Mouse (Mus musculus): ENCODE data around the gene Ankrd28.
A peak's percentile ranks its signal among the peaks of the same experiment; 100 is the strongest.

Gene Ankrd28

DNA sequence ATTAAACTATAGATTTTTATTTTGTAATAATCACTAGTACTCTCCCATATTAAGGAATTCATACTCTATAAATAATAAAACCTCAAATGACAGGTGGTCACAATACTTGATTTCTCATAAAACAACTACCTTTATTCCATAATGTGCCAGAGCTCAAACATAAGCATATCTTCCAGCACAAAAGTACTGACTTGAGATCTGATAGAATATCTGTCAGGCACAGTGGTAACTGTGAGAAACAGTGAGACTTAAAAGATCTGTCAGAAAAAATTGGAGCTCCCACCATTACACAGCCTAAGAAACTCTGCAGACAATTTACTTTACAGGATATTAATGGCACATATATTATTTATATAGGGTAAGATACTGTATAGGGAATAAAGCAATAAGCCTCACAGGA, 114.8 kb downstream of the Ankrd28 start:
- DNase-seq (ENCODE audit: low spot score), result no peak

DNA sequence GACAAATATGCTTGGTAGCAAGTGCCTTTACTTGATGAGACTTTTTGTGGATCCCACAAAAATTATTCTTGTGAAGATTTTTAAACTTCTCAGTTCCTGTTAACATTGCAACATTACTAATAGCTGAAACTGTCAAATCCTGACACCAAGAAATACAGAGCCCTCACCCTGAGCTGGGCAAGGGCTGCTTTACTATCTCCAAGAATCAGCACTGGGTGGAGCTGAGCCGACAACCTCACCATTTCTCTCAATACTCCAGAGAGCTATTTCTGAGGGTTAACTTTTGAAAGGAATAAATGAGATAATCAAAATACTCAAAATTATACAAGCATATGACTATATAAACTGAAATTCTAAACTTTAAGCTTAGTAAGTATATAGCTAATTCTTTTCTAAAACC, 121.1 kb downstream of the Ankrd28 start:
- no peak for DNase-seq (ENCODE audit: low spot score)

DNA sequence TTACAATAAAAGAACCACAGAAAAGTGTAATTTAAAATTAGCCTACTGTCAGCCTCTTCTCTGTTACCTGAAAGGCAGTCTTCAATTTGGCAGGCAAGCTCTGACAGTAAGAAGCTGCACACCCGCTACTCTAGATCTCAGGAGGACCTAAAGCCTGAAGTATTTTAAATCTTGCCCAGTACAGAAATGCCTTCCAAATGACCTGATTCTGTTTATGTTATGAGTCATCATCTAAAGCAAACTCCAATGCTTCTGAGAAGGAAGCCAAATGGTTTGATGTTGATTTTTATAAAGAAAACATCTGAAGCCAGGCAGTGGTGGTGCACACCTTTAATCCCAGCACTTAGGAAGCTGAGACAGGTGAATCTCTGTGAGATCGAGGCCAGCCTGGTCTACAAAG, 130.1 kb downstream of the Ankrd28 start:
- no peak for DNase-seq (ENCODE audit: low spot score)

DNA sequence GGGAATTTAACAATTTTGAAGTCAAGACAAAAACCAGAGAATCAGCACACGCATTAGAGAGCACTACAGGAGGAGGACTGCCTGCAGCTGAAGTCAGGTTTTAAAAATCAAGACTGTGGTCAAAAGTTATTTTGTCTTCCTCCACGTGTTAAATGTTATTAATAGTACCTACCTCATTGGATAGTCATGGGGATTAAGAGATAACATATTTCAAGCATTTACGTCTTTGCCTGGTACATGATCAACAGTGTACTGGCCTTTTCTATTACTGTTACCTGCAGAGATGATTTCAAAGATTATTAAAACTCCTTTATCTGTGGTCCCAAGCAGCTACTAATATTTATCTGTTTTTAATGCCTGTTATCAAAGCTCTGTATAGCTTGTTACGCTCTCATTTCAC, 132.7 kb downstream of the Ankrd28 start:
- DNase-seq (ENCODE audit: low spot score), result no peak

DNA sequence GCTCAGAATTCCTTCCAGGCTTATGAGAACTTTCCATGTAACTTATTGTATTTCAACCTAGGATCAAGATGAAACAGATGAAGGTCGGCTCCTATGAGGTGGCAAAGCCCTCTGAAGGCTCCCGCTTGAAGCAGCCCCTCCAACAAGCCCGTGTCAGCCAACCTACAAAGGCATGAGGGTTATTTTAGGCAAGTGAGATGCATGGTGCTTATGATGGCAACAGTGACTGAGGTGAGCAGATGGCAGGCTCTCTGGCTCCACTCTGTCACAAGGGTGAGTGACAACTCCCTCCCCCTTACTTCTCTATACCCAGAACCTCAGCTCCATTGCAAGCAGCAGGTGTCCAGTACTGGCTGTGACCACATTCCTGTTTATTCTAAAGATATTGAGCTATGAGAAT, 133.1 kb downstream of the Ankrd28 start:
- no peak for DNase-seq (ENCODE audit: low spot score)

DNA sequence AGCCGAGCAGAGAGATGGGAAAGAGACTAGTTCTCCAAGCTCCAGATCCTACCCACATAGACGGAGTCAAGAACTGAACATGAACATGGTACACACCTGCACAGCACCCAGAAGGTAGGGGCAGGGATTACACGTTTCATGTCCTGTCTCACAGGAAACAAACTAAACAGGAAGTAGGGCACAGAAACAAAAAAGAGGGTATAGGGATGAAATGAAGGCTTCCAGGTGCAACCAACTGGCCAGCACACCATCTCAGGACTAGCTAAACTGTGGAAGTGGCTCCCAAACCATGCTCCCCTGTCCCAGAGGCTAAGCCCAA, 133.5 kb downstream of the Ankrd28 start:
- DNase-seq (ENCODE audit: low spot score), result no peak

DNA sequence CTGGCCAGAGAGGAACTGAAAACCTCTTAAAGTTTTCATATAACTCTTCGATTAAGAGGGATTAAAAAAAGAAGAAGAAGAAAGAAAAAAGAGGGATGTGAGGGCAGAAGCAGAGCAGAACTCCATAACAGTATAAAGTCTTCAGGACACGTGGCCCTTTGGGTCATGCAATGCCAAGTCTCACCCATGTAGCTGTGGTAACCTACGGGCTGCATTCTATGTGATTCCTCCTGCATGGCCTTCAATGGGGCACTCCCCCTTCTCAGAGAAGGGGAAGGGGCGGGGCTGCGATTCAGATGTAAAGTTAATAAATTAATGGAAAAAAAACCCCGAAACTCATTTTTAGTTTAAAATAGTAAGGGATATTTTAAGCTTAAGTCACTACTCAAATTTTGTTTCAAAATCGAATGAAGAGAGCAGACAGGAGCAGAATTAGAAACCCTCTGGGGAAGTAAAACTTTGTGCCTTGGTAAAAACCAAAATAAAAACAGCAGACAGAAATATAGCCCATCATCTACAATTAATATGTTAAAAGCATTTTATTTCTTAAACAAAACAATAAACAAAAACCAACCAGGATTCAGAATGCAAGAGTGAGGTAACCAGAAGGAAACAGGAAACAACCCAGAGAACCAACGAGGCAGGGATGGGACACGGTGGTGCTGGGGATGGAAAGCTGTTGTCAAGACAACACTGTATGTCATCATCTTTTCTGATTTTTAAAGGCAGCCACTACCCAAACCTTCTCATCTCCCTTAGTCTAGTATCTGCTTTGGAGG, 134.1 kb downstream of the Ankrd28 start:
- no peak for DNase-seq (ENCODE audit: low spot score)

DNA sequence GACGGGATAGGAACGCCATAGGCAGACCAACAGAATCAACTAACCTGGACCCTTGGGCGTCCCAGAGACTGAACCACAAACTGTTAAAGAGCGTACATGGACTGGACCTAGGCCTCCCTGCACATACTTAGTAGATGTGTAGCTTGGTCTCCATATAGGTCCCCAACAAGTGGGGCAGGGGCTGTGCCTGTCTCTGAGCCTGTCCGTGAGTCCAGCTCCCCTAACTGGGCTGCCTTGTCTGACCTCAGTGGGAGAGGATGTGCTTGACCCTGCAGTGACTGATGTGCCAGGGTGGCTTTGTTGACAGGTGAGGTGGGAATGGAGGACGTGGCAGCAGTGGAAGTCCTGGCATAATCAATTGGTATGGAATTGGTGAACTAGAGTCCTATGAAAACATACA, 137.9 kb downstream of the Ankrd28 start:
- DNase-seq (ENCODE audit: low spot score), result no peak

DNA sequence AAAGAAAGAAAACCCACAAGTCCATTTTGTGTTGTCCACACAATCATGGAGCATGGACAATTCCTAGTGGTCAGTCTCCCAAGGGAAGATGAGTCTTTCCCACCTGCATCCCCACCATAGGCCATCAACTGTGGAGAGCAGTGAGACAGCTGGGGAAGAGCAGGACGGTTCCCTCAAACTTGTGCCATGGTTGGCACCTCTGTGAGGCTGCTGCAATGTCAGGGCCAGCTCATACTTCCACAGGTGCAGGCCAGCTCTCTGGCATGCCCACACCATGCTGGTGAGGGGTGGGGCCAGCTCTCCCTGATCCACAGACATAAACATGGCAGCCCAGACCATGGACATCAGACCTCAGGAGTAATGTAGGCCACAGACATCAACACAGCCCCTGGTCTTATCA, 144.2 kb downstream of the Ankrd28 start:
- no peak for DNase-seq (ENCODE audit: low spot score)

DNA sequence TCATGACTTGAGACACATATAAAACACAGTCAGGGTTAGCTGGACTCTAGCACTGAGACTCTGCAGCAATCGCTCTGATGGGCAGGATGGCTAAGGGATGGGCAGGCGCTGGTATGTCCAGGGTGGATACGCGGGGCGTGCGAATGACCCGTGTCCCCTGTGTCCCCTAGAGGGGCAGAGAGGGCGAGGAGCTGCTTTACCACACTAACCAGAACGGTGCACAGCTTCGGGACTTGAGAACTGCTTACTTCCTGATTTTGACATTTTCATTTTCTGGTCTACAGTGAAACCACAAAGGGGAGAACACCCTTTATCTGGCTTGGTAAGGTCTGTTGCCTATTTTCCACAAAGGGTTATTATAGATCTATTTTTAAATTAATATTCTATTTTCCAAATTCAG, 144.8 kb downstream of the Ankrd28 start:
- no peak for DNase-seq (ENCODE audit: low spot score)

DNA sequence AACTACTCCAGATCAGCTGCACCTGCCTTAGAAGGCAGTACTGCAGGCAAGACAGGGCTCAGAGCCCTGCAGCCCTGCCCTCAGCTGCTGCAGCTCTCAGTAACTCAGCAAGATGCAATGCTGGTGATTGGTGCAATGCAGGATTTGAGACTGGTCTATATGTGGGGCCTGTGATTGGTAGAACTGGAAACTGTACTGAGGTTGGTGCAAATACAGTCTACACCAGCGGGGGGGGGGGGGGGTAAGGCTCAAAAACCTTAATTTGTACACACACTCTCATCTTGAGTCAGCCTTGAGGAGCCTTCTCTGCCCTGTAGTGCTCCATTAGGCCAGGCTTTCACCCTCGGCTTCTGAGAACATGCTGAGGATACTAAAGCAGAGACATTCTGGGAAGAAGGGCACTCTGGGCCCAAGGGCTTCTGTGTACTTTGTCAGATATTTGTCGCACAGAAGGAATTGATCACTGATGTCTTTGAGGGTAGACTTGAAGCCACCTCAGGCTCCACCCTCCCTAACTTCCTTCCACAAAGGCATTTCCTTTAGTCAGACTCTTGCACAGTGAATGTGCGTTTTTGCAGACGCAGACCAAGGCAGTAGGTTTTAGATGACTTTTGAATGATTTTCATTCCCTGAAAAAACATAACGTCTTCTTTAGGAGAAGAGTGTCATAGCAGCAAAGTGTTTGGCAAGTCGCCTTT, 146.0 kb downstream of the Ankrd28 start:
- DNase-seq (ENCODE audit: low spot score), result no peak

DNA sequence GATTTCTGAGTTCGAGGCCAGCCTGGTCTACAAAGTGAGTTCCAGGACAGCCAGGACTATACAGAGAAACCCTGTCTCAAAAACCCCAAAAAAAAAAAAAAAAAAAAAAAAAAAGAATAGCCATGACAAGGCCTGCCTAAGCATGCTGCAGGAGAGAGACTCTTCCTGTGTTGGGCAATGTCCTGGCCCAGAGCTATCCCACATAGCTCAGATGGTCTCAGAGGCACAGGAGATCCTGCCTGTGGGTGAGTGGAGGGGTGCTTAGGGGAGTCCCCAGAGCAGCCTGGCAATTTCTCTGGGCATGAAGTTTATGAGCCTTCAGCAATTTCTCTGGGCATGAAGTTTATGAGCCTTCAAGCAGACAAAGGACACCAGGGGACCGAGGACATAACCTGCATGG, 146.8 kb downstream of the Ankrd28 start:
- no peak for DNase-seq (ENCODE audit: low spot score)

DNA sequence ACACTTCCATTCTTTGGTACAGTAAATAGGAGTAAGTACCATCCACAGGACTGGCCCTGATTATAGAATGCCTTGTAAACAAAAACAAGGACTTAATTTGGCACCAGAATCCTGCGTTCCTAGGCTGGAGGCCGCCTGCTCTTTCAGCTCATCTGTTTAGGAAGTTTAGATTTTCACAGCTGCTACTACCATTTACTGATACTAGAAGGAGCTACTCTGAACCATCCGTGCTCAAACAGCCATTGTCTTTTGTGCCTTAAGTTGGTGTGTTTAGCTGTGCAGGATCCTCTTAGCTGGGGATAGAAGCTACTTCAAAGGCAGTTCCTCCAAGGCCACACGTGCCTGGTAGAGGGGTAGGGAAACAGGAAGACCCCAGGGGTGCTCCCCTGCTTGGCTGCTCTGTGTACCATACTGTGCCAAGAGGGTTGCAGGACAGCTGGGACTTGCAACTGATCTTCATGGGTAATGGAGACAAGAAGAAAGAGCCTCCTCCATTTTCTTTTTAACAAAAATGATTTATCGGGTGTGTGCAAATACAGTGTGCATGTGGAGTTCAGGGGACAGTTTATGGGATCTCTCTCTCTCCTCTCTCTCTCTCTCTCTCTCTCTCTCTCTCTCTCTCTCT, 148.4 kb downstream of the Ankrd28 start:
- DNase-seq (ENCODE audit: low spot score), result no peak

DNA sequence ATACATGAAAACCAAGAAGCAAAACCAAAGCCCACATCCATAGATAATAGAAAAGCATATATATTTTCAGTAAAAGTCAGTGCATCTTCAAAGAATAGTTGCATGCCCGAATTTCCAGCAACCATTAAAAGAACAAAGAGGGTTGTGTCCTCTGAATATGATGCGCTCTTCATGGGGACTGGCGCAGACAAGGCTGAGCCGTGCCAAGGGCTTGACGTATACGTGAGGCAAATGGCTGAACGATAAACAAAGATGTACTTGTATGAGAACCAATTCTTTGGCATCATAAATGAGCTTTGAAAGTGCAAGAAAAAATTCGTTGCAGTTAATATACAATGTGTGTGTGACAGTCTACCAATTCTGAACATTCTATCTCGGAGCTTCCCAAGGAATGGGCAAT, 149.2 kb downstream of the Ankrd28 start:
- no peak for DNase-seq (ENCODE audit: low spot score)

DNA sequence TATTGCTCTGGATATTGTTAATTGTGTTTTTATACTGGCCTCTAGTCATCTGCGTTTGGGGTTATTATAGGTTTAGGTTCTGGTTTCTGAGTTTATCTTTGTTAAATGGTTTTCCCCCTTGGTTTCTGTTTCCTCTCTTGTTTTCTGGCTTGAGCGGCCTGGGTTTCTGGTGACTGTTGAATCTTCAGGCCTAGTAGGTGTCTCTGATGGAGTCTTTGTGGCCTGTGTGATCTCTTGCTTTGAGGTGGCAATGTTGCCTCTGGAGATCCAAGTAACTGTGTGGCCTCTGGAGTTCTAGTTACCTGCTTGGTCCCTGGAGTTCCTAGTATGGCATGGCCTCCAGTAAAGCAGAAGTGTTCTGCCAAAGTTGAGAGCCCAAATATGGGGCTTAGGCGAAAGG, 149.8 kb downstream of the Ankrd28 start:
- no peak for DNase-seq (ENCODE audit: low spot score)

DNA sequence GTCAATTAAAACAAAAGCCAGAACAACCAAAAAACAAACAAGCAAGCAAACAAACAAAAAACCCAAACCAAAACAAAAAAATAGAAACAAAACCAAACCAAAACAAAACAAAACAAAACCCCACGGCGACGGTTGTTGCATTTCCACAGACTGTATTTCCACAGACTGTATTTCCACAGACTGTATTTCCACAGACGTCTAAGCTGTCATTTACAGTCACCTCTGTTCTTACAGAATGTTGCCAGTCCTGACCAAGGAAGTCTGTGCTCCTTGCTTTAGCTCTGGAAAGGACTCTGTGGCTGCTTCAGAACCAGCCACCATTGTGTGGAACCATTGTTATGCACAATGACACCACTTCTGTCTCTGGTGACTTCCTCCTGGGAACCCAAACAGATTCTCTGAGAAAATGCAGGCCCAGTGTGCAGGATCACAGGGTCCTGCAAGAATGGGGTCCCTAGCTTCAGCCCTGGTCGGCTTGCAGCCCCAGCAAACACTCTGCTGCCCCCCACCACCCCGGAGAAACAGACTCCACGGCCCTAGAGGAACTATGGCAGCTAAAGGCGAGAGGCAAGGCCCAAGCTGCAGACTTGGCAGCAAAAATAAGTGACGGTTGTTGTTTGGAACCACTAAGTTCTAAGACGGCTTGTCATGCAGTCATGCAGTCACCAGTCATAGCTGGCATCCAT, 158.7 kb downstream of the Ankrd28 start:
- DNase-seq (ENCODE audit: low spot score), result no peak

DNA sequence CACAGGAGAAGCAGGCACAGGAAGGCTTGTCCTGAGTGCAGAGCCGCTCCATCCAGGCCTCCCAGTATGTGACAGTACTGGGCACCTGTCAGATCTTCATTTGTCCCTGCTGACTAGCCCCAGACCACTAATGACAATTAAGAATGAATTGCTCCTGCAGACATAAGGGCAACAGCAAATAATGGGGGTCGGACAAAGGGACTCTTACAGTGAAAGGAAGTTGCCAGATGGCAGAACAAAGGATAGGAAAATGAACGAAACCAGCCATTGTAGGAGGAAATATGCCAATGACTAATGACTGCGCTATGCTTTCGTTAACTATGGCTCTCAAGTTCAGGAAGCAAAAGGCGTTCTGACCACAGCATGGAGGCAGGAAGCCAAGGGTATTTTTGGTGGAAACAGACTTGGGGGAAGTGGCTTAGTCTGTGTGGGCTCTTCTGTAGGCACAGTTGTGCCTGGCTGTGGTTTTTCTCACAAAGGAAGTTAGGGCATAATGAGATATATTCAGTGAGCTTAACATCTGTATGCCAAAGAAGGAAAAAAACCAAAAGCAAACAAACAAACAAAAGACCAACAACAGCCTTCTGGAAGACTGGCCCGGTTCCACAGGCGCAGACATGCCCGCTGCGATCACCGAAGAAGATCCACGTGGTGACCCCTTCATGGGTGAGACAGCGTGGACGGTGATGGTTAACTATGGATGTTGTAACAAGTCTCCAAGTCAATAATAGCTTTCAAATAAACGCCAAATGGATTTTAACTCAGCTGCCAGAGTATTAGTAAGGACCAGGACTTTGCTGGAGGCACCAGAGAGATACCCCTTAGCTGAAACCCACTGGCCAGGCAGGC, 160.6 kb downstream of the Ankrd28 start:
- DNase-seq (ENCODE audit: low spot score), result no peak

DNA sequence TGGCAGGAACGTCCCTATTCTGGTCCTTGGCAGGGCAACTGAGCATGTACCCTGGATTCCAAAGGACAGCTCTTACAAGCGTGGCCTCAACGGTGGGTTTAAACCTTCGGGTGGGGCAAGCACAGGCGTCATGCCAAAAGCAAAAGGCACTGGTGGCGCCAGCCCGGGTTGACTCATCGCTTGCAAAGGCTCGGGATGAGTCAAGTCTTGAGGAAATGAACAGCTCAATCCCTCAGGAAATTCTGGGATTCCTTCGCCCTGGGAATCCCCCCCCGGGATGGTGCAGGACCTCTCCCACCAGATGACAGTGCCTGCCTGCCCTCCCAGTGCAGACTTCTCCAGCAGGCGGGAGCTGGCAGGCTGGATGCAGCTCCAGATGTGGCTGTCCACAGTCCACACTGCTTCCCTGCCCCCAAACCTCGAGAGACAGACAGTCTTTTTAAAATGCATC, 161.3 kb downstream of the Ankrd28 start:
- DNase-seq (ENCODE audit: low spot score), result peak; percentile 83

DNA sequence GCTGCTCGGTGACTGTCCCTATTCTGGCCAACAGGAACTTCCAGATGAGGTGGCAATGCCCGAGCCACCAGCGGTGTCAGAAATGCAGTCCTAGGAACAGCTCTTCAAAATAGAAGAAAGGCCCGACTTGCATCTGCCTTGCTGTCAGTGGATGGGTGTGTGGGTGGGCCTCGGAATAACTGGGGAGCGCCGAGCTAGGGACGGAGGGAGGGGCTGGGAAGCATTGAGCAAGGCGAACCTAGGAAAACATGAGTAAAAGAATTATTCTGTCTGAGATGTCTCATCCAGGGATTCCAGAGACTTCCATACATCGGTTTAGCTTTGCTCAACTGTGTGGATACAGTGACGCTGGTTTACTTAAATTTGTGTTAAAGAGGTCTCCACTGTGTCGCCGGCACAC, 162.1 kb downstream of the Ankrd28 start:
- DNase-seq (ENCODE audit: low spot score), result no peak

DNA sequence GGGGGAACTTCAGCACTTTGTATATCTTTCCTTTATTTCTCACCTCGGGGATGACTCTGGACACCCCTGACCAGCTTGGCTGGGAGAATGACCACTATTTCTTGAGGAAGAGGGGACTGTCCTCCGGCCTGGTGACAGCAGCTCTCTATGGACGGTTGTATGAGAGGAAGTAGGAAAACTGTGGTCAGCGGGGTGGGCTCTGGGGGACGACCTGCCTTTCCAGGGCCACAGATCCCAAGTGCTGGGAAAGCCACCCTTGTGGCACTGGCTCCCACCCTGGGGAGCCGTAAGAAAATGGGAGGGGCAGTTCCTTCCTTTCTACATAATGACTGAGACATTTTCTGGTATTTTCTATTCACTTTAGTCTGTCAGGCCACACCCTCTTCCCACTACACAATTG, 162.7 kb downstream of the Ankrd28 start:
- no peak for DNase-seq (ENCODE audit: low spot score)

DNA sequence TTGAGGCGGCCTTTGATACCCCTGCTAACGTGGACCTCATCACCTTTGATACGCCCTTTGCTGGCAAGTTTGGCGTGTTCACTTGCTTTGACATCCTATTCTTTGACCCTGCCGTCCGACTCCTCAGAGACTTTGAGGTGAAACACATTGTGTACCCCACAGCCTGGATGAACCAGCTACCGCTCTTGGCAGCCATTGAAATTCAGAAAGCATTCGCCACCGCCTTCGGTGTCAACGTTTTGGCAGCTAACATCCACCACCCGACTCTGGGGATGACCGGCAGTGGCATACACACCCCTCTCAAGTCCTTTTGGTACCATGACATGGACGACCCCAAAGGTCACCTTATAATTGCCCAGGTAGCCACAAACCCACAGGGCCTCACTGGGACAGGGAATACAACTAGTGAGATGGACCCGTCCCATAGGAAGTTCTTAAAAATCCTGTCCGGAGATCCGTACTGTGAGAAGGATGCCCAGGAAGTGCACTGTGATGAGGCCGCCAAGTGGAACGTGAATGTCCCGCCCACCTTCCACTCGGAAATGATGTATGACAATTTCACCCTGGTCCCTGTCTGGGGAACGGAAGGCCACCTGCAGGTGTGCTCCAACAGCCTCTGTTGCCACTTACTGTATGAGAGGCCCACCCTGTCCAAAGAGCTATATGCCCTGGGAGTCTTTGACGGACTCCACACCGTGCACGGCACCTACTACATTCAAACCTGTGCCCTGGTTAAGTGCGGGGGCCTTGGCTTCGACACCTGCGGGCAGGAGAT, 163.3 kb downstream of the Ankrd28 start:
- DNase-seq (ENCODE audit: low spot score), result no peak

Measured in urinary bladder, postnatal 14 days (tissue).